ENCODE assay signal across 15 mouse cellular contexts in the genomic region with DNA sequence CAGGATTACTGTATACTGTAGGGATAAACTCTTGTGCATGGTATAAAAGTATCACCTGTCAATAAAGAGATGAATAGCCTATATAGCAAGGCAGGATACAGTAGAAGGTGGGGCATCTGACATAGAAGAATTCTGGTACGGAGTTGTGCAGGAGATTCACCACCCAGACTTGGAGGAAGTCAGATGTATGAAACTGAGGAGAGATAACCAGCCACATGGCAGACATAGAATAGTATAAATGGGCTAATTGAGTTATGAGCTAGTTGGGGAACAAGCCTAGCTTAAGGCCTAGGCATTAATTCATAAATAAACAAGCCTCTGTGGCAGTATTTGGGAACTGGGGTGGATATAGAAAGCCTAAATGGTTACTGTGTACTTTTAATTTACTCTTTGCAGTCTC.
"Had no signal": no experiment of that assay in that cellular context is flagged by ENCODE, and none has a peak within 500 bp of the region (broad histone marks: within the 10 kb centered on the region; RNA-seq: fewer than 3 reads in every experiment).

No protein-coding gene starts in this region.

- H3K4me1 ChIP-seq: neural tube, embryonic 15.5 days; stomach, embryonic 15.5 days had no signal

- H3K27ac ChIP-seq: neural tube, embryonic 15.5 days; stomach, embryonic 15.5 days; stomach, postnatal 0 days had no signal

- H3K4me2 ChIP-seq: neural tube, embryonic 15.5 days; stomach, embryonic 15.5 days had no signal

- H3K4me3 ChIP-seq: neural tube, embryonic 15.5 days; stomach, embryonic 15.5 days had no signal

- H3K27me3 ChIP-seq: neural tube, embryonic 15.5 days; stomach, embryonic 15.5 days had no signal

- DNase-seq: retina, postnatal 1 day; right cerebral cortex, adult 18-20 months; right cerebral cortex, postnatal 14 days; right cerebral cortex, postnatal 25 days; right cerebral cortex, postnatal 4 days; spleen, adult 18-20 months; thymus, adult 18-20 months; thymus, adult 2 months; thymus, postnatal 14 days; thymus, postnatal 25 days; thymus, postnatal 36 days; thymus, postnatal 4 days had no signal

- H3K9ac ChIP-seq: neural tube, embryonic 15.5 days; stomach, embryonic 15.5 days had no signal

- H3K9me3 ChIP-seq: neural tube, embryonic 15.5 days; stomach, embryonic 15.5 days had no signal
